Mouse (Mus musculus): ENCODE measurements around the gene 9930104L06Rik. TPM values are rescaled to one million over a fixed set of nuclear protein-coding genes. Genes with fewer than 3 reads are reported as not detected.
"Not testable (repeated sequence)": the region's sequence is repeated elsewhere in the genome, so short reads cannot be mapped to it uniquely, and the experiment has no call there.

Gene 9930104L06Rik
- 10 to 100 TPM; 16.8 to 17.5 TPM for total RNA-seq (2021)
- long read RNA-seq, experiment 1, partial matches to known transcripts = 1 of 5 reads
- long read RNA-seq, experiment 1, other reads (novel, unspliced or antisense) = 4 of 5 reads
- long read RNA-seq, experiment 2, partial matches to known transcripts = 3 of 10 reads
- long read RNA-seq, experiment 2, other reads (novel, unspliced or antisense) = 4 of 10 reads

- DNase-seq (ENCODE audit: low spot score in 2 of 2) = peak; percentile 91 to 98
These were observed at the start of gene 9930104L06Rik for GRCm38 (mm10) chr4:124936613-124937471. 9930104L06Rik (plus strand) TSS chr4:124937048.

DNA sequence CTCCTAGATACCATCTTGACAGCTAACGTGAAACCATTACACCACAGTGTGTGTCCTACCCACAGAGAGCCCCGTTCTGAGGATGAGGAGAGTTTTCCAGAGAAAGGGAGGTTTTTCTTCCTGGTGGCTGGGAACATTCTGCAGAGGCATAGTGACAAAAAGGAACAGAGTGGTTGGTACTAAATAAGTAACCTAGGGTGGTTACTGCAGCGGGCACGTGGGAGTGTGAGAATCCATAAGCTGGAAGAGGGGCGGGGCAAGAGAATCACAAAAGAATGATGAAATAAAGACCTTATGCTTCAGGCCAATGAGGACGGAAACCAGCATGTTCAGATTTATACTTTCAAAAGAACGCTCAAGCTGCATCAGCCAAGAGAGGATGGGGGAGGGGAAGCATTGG is 48.1 kb upstream of the 9930104L06Rik start:
- no peak for DNase-seq (ENCODE audit: low spot score in 2 of 2)

DNA sequence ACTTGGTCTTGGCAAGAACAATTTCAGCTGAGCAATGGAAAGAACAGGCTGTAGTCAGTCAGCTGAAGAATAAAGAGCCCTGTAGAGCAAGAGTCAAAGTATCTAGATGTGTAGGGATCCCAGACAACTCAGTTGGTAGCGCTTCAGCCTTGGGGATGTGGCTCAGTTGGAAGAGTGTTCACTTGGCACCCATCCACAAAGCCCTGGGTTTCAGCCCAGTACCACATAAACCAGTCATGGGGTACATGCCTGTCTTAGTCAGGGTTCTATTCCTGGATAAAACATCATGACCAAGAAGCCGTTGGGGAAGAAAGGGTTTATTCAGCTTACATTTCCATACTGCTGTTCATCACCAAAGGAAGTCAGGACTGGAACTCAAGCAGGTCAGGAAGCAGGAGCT is 46.9 kb upstream of the 9930104L06Rik start:
- no peak for DNase-seq (ENCODE audit: low spot score in 2 of 2)

DNA sequence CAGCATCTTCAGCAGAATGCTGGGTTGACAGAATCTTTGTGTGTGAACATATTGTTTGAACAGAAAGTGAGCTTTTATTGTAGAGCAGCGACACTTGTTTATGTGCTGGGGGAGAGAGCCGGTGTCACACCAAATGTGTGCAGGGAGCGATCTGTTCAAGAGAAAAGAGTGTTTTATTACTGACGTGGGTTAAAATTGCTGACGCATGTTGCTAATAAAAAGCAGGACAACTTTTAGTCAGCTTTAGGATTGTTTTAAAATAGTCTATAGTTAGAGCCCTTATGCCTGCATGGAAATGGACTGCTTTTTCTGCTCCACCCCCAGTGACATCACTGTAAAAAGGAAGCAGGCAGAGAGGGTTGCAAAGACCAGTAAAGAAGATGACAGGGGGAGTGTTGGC is 46.0 kb upstream of the 9930104L06Rik start:
- DNase-seq (ENCODE audit: low spot score in 2 of 2) = peak in 1 of 2 experiments; percentile 57

- DNase-seq (ENCODE audit: low spot score in 2 of 2) = no peak
These were observed 43.1 kb upstream of the 9930104L06Rik start for GRCm38 (mm10) chr4:124893769-124894168.

DNA sequence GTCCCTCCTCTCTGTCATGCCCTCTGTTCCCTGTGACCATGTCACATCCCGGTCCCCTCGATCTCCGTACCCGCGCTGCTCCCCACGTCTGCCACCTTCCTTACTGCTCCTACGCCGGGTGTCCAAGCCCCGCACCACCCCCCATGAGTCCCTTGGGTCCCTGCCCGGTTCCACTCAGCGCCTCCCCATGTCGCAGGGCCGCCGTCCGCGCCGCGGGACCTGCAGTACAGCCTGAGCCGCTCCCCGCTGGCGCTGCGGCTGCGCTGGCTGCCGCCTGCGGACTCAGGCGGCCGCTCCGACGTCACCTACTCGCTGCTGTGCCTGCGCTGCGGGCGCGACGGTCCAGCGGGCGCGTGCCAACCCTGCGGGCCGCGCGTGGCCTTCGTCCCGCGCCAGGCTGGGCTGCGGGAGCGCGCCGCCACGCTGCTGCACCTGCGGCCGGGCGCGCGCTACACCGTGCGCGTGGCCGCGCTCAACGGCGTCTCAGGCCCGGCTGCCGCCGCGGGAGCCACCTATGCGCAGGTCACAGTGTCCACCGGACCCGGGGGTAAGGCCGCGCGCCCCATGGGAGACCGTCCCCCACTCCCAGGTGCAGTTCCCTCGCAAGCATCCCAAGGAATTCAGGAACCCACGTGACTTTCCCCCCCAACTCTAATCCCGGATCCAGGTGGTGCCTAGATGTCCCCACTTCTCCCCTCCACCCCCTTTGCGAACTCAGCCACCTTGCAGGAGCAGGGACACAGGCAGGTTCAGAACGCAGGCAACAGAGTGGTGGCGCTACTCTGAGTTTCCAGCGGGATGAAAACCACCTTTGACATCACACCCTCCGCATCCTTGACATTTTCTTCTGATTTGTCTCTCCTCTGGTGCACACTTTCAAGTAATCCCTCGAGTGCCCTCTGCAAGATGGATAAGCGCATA is 42.1 kb upstream of the 9930104L06Rik start:
- DNase-seq (ENCODE audit: low spot score in 2 of 2) = no peak

DNA sequence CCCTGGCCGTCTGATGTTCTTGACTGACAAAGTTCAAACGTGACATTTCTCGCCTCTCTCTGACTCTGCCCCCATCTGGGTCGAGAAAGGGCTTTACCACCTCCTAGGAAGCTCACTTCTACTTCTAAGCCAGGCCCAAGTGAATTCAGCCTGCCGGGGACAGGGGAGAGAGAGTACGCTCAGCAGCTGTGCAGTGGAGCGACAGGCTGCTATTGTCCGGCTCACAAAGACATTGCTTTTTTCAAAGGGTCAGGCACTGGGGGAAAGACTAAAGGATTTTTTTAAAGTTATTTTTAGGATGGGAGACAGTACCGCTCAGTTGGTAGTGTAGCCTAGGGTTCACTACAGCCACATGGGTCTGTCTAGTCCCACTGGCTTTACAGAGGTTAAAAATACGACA is 38.4 kb upstream of the 9930104L06Rik start:
- DNase-seq (ENCODE audit: low spot score in 2 of 2) = no peak

DNA sequence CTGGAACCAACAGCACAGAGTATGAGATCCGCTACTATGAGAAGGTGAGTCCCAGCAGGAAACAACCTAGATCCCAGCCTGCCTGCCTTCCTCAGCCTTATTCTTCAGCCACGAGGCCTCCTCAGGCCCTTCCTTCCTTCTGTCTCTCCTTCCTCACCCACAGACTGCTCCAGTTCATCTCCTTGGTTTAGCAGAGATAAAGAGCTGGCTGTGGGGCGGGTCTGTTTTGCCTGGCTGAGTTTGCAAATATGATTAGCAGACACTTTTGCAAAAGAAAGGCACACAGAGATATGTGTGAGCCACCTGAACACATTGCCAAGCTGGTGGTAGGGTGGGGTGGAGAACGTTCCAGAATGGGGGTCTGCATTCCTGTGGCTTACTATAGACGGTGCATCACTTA is 36.9 kb upstream of the 9930104L06Rik start:
- DNase-seq (ENCODE audit: low spot score in 2 of 2) = no peak

GRCm38 (mm10) chr4:124905417-124905816 is 31.4 kb upstream of the 9930104L06Rik start:
- DNase-seq (ENCODE audit: low spot score in 2 of 2) = no peak

GRCm38 (mm10) chr4:124905971-124906822 is 30.7 kb upstream of the 9930104L06Rik start:
- DNase-seq (ENCODE audit: low spot score in 2 of 2) = no peak

GRCm38 (mm10) chr4:124928102-124928501 is 8.7 kb upstream of the 9930104L06Rik start:
- no peak for DNase-seq (ENCODE audit: low spot score in 2 of 2)

DNA sequence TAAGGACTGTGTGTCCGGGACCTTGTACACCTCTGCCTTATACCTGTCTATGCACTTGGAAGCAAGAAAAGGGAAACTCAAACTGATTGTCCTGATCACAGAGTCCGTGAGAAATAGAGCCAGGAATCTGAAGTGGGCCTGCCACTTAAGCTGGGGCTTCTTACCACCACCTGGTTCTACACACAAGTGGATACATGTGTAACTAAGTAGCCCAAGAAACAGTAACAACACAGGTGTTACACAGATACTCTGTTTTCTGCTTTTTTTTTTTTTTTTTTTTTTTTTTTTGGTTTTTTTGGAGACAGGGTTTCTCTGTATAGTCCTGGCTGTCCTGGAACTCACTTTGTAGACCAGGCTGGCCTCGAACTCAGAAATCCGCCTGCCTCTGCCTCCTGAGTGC is 2.4 kb downstream of the 9930104L06Rik start, which contains the start of gene Cdca8:
Cdca8 (minus strand) TSS at position 101 of the 400 bp plus-strand sequence.
- not testable (repeated sequence) for DNase-seq (ENCODE audit: low spot score in 2 of 2)

DNA sequence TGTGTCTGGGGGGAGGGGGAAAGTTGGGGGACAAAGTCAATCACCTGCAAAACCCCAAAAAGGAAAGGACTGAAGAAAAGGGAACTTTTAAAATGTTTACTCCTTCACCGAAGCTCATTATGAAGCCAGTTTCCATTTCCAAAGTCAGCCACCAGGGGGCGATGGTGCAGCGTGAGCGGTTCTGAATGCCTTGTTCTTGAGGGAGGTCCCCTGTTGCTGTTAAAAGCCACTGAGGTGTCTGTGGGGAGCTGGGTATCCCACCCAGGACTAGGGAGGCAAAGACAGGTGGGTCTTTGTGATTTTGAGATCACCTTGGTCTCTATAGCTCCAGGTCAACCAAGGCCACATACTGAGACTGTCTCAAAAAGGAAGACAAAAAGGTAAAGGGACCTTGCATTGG is 6.2 kb downstream of the 9930104L06Rik start:
- DNase-seq (ENCODE audit: low spot score in 2 of 2) = peak; percentile 79 to 85

DNA sequence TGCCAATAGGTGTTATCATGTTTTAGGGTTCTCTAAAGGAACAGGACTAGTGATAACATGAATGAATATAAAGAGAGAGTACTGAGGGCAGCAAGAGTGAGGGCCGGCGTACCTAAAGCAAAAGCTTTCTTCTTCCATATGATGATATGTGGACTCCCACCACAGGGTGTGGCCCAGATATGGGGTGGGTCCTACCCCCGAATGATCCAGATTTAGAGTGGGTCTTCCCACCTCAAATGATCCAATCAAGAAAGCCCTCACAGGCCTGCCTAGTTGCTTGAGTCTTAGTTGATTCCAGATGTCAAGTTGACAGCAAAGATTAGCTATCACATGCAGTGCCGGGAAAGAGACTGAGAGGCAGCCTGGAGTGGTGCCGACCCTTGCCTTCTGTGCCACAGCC is 6.9 kb downstream of the 9930104L06Rik start:
- no peak for DNase-seq (ENCODE audit: low spot score in 2 of 2)

DNA sequence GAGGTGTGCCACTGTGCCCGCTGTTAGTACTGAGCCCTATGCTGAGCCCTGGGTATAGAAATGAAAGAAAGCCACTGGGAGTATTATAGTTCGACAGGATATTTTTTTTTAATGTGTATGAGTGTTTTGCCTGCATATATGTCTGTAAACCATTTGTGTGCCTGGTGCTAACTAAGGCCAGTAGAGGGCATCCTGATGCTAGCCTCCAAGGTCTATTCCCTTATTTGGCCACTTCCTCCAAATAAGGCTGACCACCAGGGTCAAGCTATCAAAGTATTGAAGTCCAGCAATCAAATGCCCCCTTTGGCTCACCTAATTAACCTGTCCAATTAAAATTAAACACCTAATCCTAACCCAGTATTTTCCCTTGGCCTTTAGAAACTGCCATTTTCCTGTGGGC is 8.1 kb downstream of the 9930104L06Rik start:
- no peak for DNase-seq (ENCODE audit: low spot score in 2 of 2)

GRCm38 (mm10) chr4:124949488-124949887 is 12.6 kb downstream of the 9930104L06Rik start:
- DNase-seq (ENCODE audit: low spot score in 2 of 2) = no peak

GRCm38 (mm10) chr4:124950181-124951035 is 13.6 kb downstream of the 9930104L06Rik start:
- no peak for DNase-seq (ENCODE audit: low spot score in 2 of 2)

DNA sequence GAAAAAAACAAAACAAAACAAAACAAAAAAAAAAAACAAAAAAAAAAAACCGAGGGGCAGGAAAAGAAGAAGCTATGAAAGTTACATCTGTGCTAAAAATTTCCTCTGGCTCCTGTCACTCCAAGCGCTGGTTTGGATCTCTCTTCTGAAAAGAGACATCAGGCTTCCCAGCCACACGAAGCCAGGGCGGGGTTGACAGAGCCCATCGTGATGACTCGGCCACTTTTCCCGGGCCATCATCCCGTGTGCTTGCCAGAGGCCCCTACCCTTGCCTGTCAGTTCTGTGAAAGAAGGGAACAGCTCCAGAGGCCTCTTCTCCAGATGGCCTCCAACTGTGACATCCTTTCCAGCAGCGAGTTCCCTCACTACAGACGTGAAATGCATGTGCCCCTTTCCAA is 14.2 kb downstream of the 9930104L06Rik start:
- no peak for DNase-seq (ENCODE audit: low spot score in 2 of 2)

GRCm38 (mm10) chr4:124953546-124953945 is 16.7 kb downstream of the 9930104L06Rik start:
- DNase-seq (ENCODE audit: low spot score in 2 of 2) = no peak

Measured in layer of hippocampus, postnatal 14 days (tissue).